Mouse (Mus musculus) spleen, embryonic (tissue): ENCODE data around the gene Bbs9.
"Not testable (repeated sequence)": the region's sequence is repeated elsewhere in the genome, so short reads cannot be mapped to it uniquely, and the experiment has no call there.

Source experiments
- CTCF ChIA-PET: fragments of 350-600 bp; sonication (Branson Sonifier 250); formaldehyde crosslinking; loops from one replicate; lab custom pipeline; 2022; lab: Charles Lee

Gene Bbs9

GRCm38 (mm10) chr9:22686765-22687472 is 211.4 kb downstream of the Bbs9 start:
- CTCF ChIA-PET = no interaction called here

GRCm38 (mm10) chr9:22690234-22690633 is 214.7 kb downstream of the Bbs9 start:
- CTCF ChIA-PET = no interaction called here

GRCm38 (mm10) chr9:22695392-22695791 is 219.9 kb downstream of the Bbs9 start:
- CTCF ChIA-PET = no interaction called here

DNA sequence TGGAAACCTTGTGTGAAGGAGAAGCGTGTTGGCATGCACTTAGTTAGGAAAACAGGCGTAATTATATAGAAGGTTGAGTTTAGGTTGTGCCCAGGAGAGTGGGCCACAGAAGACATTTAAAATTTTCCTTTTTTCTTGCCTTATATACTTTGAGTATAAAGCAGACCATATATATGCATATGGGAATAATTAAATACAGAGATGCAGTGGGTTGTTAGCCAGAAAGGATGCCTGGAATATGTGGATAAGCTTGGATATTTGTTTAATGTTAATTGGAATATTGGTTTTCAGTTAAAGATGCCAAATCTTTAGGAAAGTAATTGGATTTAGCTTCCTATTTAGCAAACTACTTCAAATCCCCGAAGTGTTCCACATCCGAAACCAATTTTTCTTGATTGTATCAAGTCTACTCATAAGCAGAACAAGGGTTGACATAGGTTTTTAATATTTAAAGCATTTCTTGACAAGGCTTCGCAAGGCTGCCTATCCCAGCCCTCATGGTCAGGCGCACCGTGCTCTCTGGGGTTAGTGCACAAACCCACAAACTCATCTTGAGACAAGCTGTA is 221.4 kb downstream of the Bbs9 start:
- CTCF ChIA-PET = interaction anchor here (0.5 kb wide), 1 partner anchor 99 kb away, joined by 4 read pairs; no protein-coding TSS in a partner anchor

- CTCF ChIA-PET = no interaction called here
Measured at GRCm38 (mm10) chr9:22697811-22698210, 222.3 kb downstream of the Bbs9 start.

DNA sequence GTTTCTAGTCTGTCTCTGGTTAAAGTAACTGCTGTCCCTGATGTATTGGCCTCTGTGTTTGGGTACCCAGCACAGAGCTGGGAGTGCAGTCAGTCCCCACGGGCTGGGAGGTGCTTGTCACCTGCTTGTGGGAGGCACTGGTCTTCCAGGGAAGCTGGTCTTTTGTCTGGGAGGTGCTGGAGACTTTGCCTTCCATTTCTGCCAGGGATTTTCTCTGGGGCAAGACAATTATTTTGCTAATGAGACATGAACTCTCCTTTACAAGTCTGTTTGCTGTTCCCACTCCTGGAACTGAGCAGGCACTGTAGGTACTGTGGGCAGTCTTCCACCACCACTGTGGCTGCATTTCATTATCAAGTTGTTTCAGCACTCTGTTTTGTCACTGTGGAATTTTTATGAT is 223.0 kb downstream of the Bbs9 start:
- CTCF ChIA-PET = no interaction called here

DNA sequence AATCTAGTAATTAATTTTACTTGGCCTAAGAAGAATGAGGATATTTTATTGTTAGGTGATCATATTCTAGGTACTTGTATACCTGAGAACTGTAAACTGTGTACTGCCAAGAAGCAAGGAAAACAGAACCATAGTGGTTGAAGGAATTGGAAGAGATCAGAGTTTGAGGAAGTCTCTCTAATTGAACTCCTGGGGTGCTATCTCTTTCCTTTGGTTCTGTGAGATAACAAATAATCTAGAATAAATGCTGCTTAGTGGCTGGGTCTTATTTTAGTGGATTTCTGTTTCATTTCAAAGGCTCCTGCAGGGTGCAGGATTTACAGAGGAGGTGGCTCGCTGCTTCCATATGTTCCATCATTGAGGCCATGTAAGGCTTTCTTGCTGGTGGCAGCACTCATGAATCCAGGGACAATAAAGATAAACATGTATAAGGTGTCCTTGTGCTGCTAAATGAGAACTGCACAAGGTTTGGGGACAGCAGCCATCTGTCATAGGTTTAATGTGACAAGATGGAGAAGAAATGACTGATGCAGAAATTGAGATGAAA is 226.6 kb downstream of the Bbs9 start:
- CTCF ChIA-PET = no interaction called here

GRCm38 (mm10) chr9:22702812-22703367 is 227.4 kb downstream of the Bbs9 start:
- CTCF ChIA-PET = no interaction called here

DNA sequence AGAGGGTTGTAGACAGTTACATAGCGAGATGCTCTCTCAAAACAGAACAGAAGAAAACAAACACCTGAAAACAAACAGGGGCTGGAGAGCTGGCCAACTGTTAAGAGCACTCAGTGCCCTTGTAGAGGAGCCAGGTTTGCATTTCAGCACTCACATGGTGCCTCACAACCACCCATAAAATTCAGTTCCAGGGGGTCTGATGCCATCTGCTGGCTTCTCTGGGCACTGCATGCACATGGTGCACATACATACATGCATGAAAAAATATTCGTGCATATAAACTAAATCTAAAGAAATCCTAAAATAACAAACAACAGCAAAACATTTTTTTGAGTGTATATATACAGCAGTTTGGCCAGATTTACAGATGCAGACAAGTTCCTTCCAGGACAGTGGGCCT is 228.0 kb downstream of the Bbs9 start:
- CTCF ChIA-PET = no interaction called here

DNA sequence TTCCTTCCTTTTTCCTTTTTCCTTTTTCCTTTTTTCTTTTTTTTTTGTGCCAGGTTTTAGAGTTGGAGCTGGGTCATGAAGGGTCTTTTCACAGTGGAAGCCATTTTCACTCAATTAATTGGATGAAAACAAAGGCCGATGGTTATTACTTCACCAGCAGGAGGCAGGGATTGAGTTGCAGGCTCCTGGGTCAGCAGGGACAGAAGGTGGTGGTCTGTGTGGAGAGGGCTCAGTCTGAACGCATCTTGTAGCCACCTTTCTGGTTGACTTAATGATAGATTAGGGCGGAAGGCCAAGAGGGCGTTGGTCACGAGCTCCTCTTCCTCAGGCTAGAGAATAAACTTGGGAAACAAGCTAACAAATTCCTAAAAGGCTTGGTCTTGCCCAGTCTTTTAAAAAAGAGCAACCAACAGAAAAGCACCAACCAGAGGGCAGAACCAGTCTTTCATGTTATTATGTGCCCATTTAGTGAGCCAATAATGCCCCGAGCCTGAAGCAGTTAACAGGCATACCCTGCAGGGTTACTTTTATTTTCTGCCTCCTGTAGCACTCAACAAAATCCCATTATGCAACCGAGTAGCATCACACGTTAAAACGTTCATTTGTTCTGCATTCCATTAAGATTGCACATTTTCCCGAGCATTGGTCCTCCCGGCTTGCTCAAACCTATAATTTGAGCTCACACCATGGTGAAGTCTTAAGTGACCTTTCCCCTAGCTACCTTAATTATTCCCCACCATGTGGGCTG is 231.8 kb downstream of the Bbs9 start:
- CTCF ChIA-PET = no interaction called here

DNA sequence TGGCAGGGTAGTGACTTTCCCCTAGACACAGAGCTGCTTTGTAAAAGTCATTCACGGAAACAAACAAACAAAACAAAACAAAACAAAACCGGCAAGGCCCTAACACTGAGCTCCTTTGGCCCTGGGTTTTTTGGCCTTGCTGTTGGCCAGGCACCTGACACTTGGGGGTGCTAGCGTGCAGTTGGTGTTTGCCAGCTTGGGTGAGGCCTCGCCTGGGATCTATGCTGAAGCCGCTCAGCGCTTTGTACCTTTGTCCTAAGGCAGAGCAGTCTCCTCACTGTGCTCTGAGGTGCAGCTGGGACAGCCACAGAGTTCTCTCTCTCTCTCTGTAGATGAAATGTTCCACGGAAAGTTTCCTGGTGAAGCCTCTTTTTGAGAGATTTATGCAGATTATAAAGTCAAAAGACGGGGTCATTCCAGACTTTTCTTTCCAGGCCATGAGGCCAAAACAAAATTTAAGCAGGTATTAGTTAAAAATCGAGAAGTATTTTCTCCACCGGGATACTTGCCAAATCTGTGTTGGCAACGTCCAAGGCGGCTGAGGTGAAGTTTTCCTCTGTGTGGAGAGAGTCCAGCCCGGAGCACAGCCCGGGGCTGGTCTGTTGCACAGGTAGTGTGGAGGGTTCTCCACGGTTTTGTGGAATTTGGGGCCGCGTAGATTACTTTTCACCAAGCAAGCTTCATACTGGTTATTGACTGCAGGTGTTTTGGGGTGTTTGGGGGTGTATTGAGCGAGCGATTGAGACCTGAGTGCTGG is 233.6 kb downstream of the Bbs9 start:
- CTCF ChIA-PET = no interaction called here

DNA sequence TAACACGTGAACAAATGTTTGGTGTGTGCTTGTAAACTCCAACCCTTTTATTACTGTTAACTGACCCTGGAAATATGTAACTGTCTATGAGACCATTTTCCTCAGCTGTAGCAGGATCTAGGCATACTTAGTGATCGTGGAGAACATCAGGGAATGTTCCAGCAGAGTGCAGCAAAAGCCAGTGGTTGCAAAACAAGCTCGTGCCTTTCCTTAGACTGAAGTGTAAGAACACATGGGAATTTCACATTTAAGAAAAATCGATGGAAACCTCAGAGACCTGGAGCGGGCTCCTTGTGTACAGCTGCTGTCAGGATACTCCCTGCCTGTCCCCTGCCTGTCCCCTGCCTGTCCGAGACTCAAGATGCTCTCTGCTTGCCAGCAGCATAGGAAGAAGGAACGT is 234.5 kb downstream of the Bbs9 start:
- CTCF ChIA-PET = no interaction called here

DNA sequence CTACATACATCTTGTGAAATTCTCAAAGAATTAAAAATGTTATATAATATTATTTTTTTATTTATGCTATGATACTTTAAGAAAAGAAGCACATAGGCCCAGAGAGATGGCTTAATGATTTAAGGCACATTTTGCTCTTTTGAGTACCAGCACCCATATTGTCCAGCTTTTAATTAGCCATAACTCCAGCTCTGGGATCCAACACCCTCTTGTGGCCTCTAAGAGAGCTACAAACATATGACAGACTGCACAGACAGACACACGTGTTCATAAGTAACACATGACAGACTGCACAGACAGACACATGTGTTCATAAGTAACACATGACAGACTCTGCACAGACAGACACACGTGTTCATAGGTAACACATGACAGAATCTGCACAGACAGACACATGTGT is 235.8 kb downstream of the Bbs9 start:
- CTCF ChIA-PET = no interaction called here

- CTCF ChIA-PET = no interaction called here
Measured at GRCm38 (mm10) chr9:22712743-22713142, 237.2 kb downstream of the Bbs9 start.

GRCm38 (mm10) chr9:22713286-22713685 is 237.8 kb downstream of the Bbs9 start:
- CTCF ChIA-PET = not testable (repeated sequence)

- CTCF ChIA-PET = no interaction called here
Measured at GRCm38 (mm10) chr9:22717583-22717982, 242.1 kb downstream of the Bbs9 start.

- CTCF ChIA-PET = no interaction called here
Measured at GRCm38 (mm10) chr9:22718174-22718823, 242.8 kb downstream of the Bbs9 start.

GRCm38 (mm10) chr9:22732646-22733045 is 257.1 kb downstream of the Bbs9 start:
- CTCF ChIA-PET = interaction anchor here (0.6 kb wide), 1 partner anchor 142 kb away, joined by 5 read pairs; no protein-coding TSS in a partner anchor

GRCm38 (mm10) chr9:22734954-22735353 is 259.4 kb downstream of the Bbs9 start:
- CTCF ChIA-PET = no interaction called here

DNA sequence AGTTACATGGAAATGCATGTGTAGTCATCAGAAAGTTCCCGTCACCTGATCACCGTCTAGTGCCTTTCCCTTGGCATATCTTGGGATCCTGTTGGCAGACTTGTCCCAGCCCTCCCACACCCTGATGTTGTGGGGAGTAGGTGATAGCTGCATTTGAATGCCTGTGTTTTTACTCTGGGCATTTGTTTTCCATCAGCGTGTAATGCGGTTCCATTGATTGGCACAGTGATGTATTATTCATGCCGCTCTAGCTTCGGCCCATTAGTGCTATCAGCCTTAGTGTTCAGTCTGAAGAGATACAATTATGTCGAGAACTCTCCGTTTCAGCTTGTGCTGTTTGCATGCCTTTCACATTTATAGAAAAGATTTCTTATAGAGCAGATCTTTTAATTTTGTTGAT is 259.9 kb downstream of the Bbs9 start:
- CTCF ChIA-PET = no interaction called here

- CTCF ChIA-PET = no interaction called here
Measured at GRCm38 (mm10) chr9:22737893-22738292, 262.4 kb downstream of the Bbs9 start.
